Mouse (Mus musculus): ENCODE data around the gene Cyp4f37.
A peak's percentile ranks its signal among the peaks of the same experiment; 100 is the strongest.

Cyp4f37 gene

DNA sequence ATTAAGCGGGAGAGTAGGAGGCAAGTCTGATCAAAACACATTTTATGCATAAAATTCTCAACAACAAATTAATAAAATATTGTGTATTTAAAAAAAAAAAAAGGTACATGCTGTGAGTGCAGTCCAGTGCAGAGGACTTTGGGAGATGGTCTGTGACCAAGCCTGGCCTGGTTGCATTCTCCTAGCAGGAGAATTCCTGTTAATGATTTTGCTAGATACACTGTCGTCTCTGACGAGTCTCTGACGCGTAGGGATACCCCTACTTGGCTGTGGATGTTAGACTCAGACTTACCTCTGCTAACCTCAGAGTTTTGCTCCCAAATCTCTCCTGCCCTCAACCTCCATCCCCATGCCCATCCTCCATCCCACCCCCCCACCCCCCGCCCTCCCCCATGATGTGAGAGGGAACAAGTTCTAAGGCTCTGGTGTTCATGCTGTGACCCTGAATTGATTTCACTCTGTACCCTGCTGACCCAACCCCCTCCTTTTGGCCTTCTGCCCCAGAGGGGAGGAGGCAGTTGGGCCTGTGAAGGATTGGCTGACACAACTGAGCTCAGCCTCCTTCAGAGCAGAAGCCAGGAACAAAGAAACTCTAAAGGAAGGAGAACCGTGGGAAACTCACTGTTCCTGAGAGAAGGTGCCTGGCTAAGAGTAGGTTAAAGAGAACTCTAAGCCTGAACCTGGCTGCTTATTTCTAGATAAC lies 64.1 kb downstream of the Cyp4f37 start, which contains the start of gene Cyp4f15:
Gene Cyp4f15 (plus strand): TSS at position 580 of the 703 bp plus-strand sequence.
- DNase-seq (ENCODE audit: low spot score) = peak; percentile 79

All from testis, postnatal 14 days (tissue).